ENCODE assay signal across 27 mouse cellular contexts in the genomic region with DNA sequence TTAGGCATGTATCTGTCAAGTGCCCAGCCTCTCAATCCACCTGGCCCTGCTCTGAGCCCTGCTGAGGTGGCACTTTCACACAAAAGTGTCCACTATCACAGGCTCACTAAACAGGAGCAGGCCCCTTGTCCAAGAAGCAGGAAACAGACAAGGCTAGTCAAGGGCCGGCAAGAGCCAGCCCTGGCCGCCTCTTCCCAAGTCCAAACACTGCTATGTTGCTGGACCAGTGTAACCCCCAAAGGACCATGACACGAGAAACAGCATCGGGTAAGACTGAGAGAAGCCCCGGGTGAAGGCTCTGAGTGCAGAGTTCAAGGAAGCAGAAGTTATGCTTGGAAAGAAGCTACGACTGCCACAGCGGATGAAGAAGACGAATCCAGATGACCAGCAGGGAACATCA.
"Had no signal": no experiment of that assay in that cellular context is flagged by ENCODE, and none has a peak within 500 bp of the region (broad histone marks: within the 10 kb centered on the region; RNA-seq: fewer than 3 reads in every experiment).

No protein-coding gene starts in this region.

- H3K27ac ChIP-seq: limb, embryonic 10.5 days; limb, embryonic 12.5 days; limb, embryonic 13.5 days; limb, embryonic 15.5 days; liver, embryonic 12.5 days; liver, embryonic 13.5 days; liver, embryonic 14.5 days; liver, embryonic 15.5 days; lung, embryonic 15.5 days; macrophage; midbrain, embryonic 10.5 days; midbrain, embryonic 12.5 days; midbrain, embryonic 13.5 days; midbrain, embryonic 15.5 days; neural tube, embryonic 12.5 days had no signal

- H3K4me3 ChIP-seq: limb, embryonic 10.5 days; limb, embryonic 12.5 days; limb, embryonic 13.5 days; limb, embryonic 15.5 days; liver, embryonic 12.5 days; liver, embryonic 13.5 days; liver, embryonic 15.5 days; lung, embryonic 15.5 days; midbrain, embryonic 10.5 days; midbrain, embryonic 12.5 days; midbrain, embryonic 13.5 days; midbrain, embryonic 15.5 days; myocyte; neural tube, embryonic 12.5 days had no signal

- DNase-seq: left cerebral cortex, postnatal 4 days; liver; liver, embryonic 13.5 days; liver, postnatal 0 days; lung, adult 18-20 months; lung, adult 2 months; lung, embryonic 14.5 days; lung, postnatal 10 days; lung, postnatal 14 days; lung, postnatal 36 days; lung, postnatal 4 days; midbrain, embryonic 14.5 days had no signal
